Mouse (Mus musculus) myocyte (in vitro differentiated cells): ENCODE data around the gene Armc9.

Source experiments
- SRF ChIP-seq: IDR thresholded peaks from one replicate; pipeline ENCODE4 v1.6.1; 2011; ENCODE audit warnings: low read depth; ENCODE audit not compliant: control insufficient read depth, insufficient read length
- USF1 ChIP-seq: IDR thresholded peaks from one replicate; pipeline ENCODE4 v1.6.1; 2011; ENCODE audit warnings: low read depth, mild to moderate bottlenecking, control low read depth, moderate library complexity

DNA sequence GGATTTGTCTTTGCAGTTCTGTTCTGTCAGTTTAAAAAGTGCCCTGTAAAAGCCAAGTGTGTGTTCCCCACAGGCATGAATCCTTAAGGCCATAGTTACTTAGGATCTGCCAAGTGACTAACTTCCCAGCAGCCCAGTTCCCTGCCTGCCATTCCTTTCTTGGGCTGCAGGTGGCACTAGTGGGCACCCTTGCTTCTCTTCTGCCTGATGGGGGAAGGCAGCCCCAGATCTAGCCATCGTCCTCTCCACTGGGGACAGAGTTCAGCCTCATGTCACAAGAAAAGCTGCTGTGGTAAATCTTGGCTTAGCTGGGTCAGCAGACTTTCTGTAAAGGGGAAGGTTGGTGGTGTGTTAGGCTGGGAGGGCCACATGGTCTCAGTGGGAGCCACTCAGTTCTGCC lies 59.6 kb downstream of the Armc9 start:
- TF ChIP-seq USF1: no peak
- TF ChIP-seq SRF: no peak
